Mouse (Mus musculus) bone marrow macrophage, adult 2 months (primary cell): ENCODE data around the gene Gm4175. TPM values are rescaled to one million over a fixed set of nuclear protein-coding genes. Genes with fewer than 3 reads are reported as not detected.
"Not testable (repeated sequence)": the region's sequence is repeated elsewhere in the genome, so short reads cannot be mapped to it uniquely, and the experiment has no call there.

Experiments used
- H3K27ac ChIP-seq: 2 replicates; pipeline ENCODE4 v1.5.1; 2012; ENCODE audit warnings: low read depth, low read length; ENCODE audit not compliant: insufficient read depth
- H3K4me1 ChIP-seq: 2 replicates; pipeline ENCODE4 v1.6.1; 2012; ENCODE audit warnings: low read length; ENCODE audit not compliant: control insufficient read depth, insufficient read depth
- H3K4me3 ChIP-seq: 2 replicates; pipeline ENCODE4 v1.5.1; 2012; ENCODE audit warnings: mild to moderate bottlenecking, low read length, moderate library complexity; ENCODE audit not compliant: insufficient read depth
- polyA plus RNA-seq: library from polyadenylated mRNA; stranded (reverse); fragments of >200 nt; gene quantifications from 2 replicates; pipeline ENCODE4 v1.2.4, GENCODE M21; 2012; ENCODE audit not compliant: missing spikeins, insufficient read depth, insufficient read length

Gene Gm4175
- not detected in 2 replicates for polyA plus RNA-seq

DNA sequence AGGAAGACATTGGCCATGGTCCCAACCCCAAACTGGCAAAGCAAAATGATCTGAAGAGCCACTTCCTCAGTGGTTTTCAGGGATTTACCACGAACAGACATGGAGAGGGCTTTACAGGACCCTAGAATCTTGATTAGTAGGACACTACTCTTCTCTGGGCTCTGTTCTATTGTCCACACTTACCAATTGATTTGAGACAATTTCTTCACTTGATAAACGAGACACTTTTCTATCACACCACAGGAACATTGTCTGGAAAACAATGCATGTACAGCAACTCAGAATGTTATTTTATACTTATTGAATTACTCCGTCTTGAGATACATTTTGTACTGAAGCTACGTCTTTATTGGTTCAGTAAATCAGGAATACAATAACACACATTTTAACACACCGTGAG lies at the start of gene Gm4175:
Gene Gm4175 (minus strand): TSS at position 101 of the 400 bp plus-strand sequence.
- H3K27ac ChIP-seq, result not testable (repeated sequence)

DNA sequence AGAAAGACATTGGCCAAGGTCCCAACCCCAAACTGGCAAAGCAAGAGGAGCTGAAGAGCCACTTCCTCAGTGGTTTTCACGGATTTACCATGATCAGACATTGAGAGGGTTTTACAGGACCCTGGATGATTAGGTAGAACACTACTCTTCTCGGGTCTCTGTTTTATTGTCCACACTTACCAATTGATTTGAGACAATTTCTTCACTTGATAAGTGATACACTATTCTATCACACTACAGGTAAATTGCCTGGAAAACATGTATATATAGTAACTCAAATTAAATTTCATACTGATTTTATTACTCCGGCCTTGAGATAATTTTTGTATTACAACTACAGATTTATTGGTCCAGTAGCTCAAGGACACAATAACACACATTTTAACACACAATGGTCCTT lies 35.4 kb upstream of the Gm4175 start, which contains the start of gene Gm4177:
Gene Gm4177 (minus strand): TSS at position 101 of the 400 bp plus-strand sequence.
- H3K27ac ChIP-seq, H3K4me3 ChIP-seq, H3K4me1 ChIP-seq: not testable (repeated sequence)

More for the DNA sequence above, at the start of gene Gm4175:
- H3K4me1 ChIP-seq, H3K4me3 ChIP-seq: not testable (repeated sequence)

Other genes starting within 250 kb of the Gm4175 start
- gene Vmn1r130, start 249.7 kb downstream of the Gm4175 start, polyA plus RNA-seq, result not detected in 2 replicates
- gene Vmn1r131, start 215.4 kb downstream of the Gm4175 start, polyA plus RNA-seq, result not detected in 2 replicates
- gene Vmn1r132, start 147.4 kb downstream of the Gm4175 start, polyA plus RNA-seq, result not detected in 2 replicates
- gene Gm4177, start 35.3 kb upstream of the Gm4175 start, polyA plus RNA-seq, result not detected in 2 replicates
- not detected in 2 replicates for gene Vmn1r135, start 70.9 kb upstream of the Gm4175 start, polyA plus RNA-seq
- gene Gm5725, start 82.8 kb upstream of the Gm4175 start, polyA plus RNA-seq, result not detected in 2 replicates
- not detected in 2 replicates for gene Gm5891, start 159.8 kb upstream of the Gm4175 start, polyA plus RNA-seq
- not detected in 2 replicates for gene Vmn1r137, start 233.1 kb upstream of the Gm4175 start, polyA plus RNA-seq